9 mouse cellular contexts compared by ENCODE assay signal in genomic region chr17:5285877-5286440, GRCm38 (mm10).
A peak's percentile ranks its signal among the peaks of the same experiment; 100 is the strongest.
DNase-seq lines count a peak whose midpoint lies in the region; ATAC-seq and TF ChIP-seq lines count a peak whose summit lies in the region.
"Had no signal": no experiment of that assay in that cellular context is flagged by ENCODE, and none has a peak within 500 bp of the region (broad histone marks: within the 10 kb centered on the region; RNA-seq: fewer than 3 reads in every experiment).

No protein-coding gene starts in this region.

- no peaks in the 10 kb centered on the region for H3K27me3 ChIP-seq in kidney, embryonic 15.5 days

- H3K4me3 ChIP-seq in left cerebral cortex, adult 2 months, result no peak overlapping the region
- no peak overlapping the region for H3K4me3 ChIP-seq in olfactory bulb, adult 2 months (ENCODE audit: insufficient read depth, low read depth, low read length)
- no peak overlapping the region for H3K4me3 ChIP-seq in kidney, embryonic 15.5 days (replicated peaks)

- H3K27ac ChIP-seq in left cerebral cortex, adult 2 months, result peak overlapping the region; percentile 56
- H3K27ac ChIP-seq in olfactory bulb, adult 2 months (ENCODE audit: insufficient read depth, low read depth, low read length), result peak overlapping the region; percentile 47
- no peak overlapping the region for H3K27ac ChIP-seq in kidney, embryonic 15.5 days

- no peak for TF ChIP-seq CTCF in left cerebral cortex, adult 2 months (IDR thresholded peaks at IDR 0.05)
- no peak for TF ChIP-seq CTCF in olfactory bulb, adult 2 months (IDR thresholded peaks at IDR 0.05; ENCODE audit: insufficient read depth, low read depth, low read length)

- no peak overlapping the region for H3K9ac ChIP-seq in kidney, embryonic 15.5 days

- TF ChIP-seq POLR2A in olfactory bulb, adult 2 months (IDR thresholded peaks at IDR 0.05; ENCODE audit: insufficient read depth, low read depth, low read length), result no peak

- H3K9me3 ChIP-seq in kidney, embryonic 15.5 days (replicated peaks), result no peaks in the 10 kb centered on the region
- H3K9me3 ChIP-seq: G1E had no signal

- peaks cover 41% of the 10 kb centered on the region for H3K4me1 ChIP-seq in olfactory bulb, adult 2 months (ENCODE audit: control insufficient read depth, insufficient read depth, low read length)
- 0 out of 2 replicates have a peak, but pooled peaks cover 5% of the 10 kb centered on the region for H3K4me1 ChIP-seq in kidney, embryonic 15.5 days

- 42% methylated on average over 13 of the region's 13 CpGs for WGBS in olfactory bulb, adult 2 months
- 67% methylated on average over 13 of the region's 13 CpGs for WGBS in kidney, embryonic 15.5 days

- peak; percentile 46 to 48 for ATAC-seq in hematopoietic stem cell, adult 5-6 weeks (replicated peaks in 1 of 2; ENCODE audit: insufficient read depth in 1 of 2, low FRiP score in 2 of 2, low TSS enrichment in 1 of 2, low read depth in 1 of 2, poor library complexity in 2 of 2, severe bottlenecking in 2 of 2)
- ATAC-seq in kidney, embryonic 15.5 days (replicated peaks; ENCODE audit: low FRiP score), result no peak

- DNase-seq in left cerebral cortex, adult 2 months (ENCODE audit: extremely low spot score in 1 of 2, low spot score in 2 of 2), result no peak
- no peak for DNase-seq in left cerebral cortex, adult 11 months (ENCODE audit: low spot score)
- DNase-seq in cerebellum, postnatal 25 days, result peak; percentile 60 to 64
- no peak for DNase-seq in urinary bladder, postnatal 4 days (ENCODE audit: low spot score in 2 of 2)
- DNase-seq in ovary, postnatal 14 days (ENCODE audit: low spot score), result no peak

- peaks cover 35% of the 10 kb centered on the region for H3K36me3 ChIP-seq in kidney, embryonic 15.5 days

- H3K4me2 ChIP-seq in kidney, embryonic 15.5 days, result no peak overlapping the region

- intact Hi-C loops in left cerebral cortex, adult 2 months (cut with DNase I), result no loop called here

Comparison
In these comparisons a context has a peak if more than half of its experiments do, and no peak if none do; other contexts are left out.
1. DNase-seq: peak in cerebellum, postnatal 25 days (2 of 2); none in left cerebral cortex, adult 2 months (0 of 2), left cerebral cortex, adult 11 months (single experiment), urinary bladder, postnatal 4 days (0 of 2) and ovary, postnatal 14 days (single experiment).